Mouse (Mus musculus) embryo, embryonic 9.5 days (tissue): ENCODE measurements around the gene Atp8a2.

Source experiments
- DNase-seq: peaks from one replicate; pipeline ENCODE4 v3.0.0-alpha.2; 2017; ENCODE audit errors: extremely low spot score

The Atp8a2 gene

GRCm38 (mm10) chr14:60152373-60152772 is 44.6 kb downstream of the Atp8a2 start:
- no peak for DNase-seq

GRCm38 (mm10) chr14:60148893-60149292 is 48.1 kb downstream of the Atp8a2 start:
- no peak for DNase-seq

DNA sequence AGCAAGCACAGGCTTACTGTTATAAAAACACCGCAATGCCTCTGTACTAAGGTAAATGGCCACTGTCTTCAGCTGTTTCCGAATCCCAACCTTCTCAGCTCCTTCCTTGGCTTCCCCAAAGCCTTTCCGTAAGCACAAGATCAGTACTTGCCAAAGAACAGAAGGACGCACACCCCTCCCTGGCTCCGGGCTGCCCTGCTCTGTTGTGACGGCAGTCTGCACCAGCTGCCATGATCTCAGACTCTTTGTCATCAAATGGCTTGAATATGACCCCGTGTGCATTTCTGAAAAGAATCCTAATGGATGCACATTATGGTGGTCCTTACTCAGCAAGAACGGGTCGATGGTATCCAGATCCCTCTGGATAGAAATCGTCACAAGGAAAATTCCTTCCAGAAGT is 53.7 kb downstream of the Atp8a2 start:
- no peak for DNase-seq

DNA sequence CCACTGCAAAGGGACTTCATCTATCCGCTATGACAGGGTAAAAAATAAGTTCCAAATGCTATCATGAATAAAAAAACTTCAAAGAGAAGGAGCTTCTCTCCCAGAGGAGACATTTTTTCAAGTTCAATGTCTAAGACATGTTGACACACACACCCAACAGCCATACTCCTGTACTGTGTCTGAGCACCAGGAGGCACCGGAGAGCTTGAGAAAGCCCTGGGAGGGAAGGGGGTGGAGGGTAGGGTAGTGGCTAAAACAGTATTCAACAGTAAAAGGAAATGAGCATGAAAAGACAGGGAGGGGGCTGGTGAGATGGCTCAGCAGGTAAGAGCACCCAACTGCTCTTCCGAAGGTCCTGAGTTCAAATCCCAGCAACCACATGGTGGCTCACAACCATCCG is 58.6 kb downstream of the Atp8a2 start:
- DNase-seq = no peak

GRCm38 (mm10) chr14:60137812-60138211 is 59.2 kb downstream of the Atp8a2 start:
- no peak for DNase-seq

- DNase-seq = no peak
Measured at GRCm38 (mm10) chr14:60135801-60136200, 61.2 kb downstream of the Atp8a2 start.

DNA sequence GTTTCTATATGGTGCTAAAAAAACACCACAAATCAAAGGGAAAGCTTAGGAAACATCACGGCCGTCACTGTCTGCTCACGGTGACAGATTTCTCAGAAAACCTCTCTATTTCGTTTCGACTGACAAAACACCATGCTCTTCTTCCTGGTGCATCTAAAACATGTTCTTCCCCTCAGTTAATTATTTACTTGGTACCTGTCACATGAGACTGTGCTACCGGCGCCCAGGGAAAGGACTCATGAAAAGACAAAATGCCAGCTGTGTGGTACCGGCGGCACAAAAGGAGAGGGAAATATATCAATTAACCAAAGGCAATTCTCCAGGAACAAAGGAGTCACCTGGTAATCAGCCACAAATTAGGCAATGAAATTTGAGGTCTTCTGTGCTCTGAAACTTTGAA is 62.3 kb downstream of the Atp8a2 start:
- DNase-seq = no peak

DNA sequence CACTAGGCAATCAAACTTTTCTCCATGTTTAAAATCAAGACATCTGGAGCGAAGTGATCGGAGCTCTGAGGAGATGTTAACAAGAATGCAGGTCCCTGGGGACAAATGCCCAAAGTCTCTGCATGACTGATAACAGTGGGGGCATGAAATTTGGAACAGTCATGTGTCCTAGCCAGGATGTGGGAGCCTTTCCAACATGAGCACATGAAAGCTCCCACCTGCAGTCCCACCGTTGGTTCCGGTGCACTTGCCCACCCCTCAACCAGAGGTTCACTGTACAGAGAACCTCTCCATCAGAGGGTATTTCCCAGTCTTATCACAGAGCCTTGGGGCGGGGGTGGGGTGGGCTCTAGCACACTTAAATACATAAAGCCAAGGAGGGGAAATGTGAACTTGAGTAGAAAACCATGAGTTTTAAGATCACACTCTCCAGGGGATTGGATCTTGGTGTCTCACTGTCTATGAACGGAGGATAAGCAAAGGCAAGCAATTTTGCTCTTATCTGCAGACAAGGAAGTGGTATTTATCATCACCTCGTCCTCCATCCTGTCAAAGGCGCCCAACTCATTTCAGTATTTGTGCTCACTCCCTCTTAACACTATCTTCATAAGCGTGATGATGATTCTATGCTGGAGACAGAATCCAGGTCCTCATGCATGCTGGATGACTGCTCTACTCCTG is 65.6 kb downstream of the Atp8a2 start:
- DNase-seq = no peak

- DNase-seq = no peak
Measured at GRCm38 (mm10) chr14:60129564-60129963, 67.4 kb downstream of the Atp8a2 start.

- no peak for DNase-seq
Measured at GRCm38 (mm10) chr14:60125202-60125601, 71.8 kb downstream of the Atp8a2 start.

DNA sequence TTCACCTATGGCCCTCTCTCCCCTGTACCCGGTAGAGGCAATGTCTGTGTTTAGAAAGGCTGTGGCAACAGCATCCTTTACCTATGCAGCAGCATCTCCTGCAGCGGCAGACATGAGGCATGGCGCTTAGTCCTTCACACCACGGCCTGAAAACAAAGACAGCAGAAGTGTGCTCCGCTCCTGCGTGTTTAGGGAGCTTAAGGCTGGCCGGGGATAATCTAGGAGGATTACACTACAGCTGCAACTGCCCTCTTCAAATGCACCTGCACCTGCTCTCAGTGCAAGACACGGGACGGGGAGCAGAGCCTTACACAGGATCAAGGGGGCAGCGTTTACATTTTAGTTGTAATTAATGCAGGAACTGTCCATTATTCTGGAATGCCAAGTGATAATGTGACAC is 75.4 kb downstream of the Atp8a2 start:
- no peak for DNase-seq

DNA sequence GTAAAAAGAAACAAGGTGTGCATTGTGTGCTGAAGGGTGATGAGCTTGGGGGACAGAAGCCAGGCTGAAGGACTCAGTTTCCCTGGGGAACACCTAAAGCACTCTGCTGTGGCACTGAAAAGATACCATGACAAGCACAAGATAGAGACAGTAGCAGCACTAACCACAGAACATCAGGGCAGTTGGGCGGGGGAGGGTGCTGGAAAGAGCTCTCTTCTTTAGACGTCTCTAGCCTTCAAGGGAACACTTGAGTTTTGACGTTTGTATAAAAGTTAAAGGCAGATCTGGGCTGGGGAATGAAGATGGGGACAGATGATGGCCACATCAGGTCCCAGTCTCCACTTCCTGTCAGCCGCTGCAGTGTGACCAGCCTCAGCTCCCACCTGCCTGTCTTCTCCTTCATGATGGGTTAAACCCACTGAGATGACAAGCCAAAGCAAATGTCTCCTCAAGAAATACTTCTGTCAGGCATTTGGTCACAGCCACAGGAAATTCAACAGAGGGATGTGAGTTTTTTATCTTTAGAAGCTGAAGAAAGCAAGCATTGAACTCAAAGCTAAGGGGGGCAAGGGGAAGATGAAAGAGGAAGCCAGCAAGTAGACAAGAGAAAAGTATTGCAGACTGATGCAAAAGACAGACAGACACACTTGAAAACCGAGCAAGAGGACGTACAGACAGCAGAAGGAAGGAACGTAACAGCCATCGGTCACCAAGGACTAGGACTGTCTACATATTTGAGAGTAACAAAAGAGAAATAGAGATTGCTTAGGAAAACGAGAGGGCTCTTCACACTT is 79.0 kb downstream of the Atp8a2 start:
- no peak for DNase-seq

DNA sequence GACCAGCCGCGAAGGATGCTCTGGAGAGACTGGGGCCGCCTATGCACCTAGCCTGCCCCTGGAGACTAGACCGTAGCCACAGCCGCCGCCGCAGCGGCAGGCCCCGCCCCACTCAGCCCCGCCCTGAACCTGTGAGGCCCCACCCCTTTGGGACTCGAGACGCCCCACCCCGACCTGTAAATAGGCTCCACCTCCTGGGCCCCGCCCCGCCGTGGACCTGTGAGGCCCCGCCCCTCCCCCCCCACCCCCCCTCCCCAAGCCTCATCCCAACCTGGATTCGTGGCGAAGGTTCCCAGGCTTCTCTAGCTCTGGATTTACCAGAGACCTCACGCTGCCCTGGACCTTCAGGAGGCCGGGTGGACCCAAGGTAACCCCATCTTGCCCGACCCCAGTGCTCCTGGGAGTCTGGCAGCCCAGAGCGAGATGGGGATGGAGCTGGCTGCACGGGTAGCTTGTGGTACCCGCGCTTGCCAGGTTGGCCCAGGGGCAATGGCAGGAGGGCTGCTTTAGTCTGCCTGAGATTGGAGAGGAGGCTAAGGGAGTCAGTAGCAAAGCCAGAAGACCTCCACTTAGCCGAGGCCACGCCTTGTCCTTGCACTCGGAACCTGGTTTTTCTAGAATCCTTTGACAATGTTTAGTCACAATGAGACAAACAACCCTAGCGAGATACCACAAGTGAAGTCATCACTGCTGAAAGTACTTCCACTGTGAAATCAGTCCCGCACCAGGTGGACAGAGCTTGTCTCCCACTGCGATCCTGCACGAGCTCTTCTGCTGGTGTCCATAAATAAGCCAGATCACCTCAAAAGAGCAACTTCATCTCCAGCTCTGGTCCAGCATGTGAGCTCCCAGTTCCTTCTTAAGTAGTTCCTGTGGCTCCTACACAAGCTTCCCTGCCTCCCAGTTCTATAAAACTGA is 109.9 kb downstream of the Atp8a2 start:
- peak; percentile 84 for DNase-seq

DNA sequence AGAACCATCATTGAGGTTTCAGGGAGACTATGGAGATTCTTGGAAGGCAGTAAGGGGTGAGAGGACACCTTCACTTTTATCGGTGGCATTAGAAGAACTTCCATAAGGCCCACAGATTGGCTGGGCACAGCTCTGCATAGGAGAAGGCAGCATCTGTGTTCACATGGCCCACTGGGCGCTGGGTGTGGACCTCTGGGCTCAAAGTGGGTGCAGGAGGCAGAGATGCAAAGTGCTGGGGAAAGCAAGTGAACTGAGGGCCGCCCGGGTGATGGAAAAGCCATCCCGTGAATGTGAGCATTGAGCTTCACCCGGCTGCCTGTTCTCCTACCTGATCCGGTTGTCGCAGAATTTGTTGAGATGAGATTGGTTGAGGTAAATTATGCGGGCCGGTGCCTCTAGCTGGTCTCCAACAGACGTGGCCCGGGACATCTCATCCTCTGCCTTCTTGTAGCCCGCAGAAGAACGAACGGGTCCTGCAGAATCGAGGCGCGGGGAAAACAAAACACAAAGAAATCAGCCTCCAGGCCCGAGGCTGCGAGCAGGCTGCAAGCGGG is 110.6 kb downstream of the Atp8a2 start:
- no peak for DNase-seq

DNA sequence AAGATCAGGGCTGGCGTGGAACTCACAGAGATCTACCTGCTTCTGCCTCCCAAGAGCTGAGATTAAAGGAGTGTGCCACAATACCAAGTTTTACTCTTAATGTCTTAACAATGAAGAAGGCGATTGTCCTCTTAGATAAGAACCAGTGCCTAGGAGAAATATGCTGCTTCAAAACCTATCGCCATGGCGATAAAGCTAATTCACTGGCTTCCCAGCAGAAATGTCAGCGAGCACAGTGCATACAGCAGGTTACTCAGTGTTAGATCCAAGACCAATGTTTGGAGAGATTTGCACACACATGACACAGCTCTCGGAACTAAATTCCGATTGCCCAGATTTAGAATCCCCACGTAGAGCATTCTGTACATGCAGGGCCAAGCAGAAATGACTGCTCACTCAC is 114.2 kb downstream of the Atp8a2 start:
- DNase-seq = no peak

DNA sequence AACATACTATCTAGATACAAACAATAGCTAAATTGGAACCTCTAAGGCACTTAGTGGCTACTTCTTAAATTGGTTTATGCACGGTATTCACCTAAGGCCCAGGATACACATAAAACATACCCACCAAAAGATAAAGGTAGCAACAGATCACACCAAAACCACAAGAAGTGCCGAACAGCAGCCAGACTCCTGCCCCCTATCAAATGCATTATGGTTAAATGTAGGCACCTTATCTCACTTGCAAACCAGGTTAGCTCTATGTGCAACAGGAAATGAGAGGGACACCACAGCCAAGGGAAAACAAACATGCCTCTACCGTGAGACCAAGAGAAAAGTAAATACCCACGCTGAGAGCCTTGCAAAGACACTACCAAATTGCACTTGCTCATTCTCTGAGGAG is 124.5 kb downstream of the Atp8a2 start:
- no peak for DNase-seq

- DNase-seq = no peak
Measured at GRCm38 (mm10) chr14:60065186-60065585, 131.8 kb downstream of the Atp8a2 start.

DNA sequence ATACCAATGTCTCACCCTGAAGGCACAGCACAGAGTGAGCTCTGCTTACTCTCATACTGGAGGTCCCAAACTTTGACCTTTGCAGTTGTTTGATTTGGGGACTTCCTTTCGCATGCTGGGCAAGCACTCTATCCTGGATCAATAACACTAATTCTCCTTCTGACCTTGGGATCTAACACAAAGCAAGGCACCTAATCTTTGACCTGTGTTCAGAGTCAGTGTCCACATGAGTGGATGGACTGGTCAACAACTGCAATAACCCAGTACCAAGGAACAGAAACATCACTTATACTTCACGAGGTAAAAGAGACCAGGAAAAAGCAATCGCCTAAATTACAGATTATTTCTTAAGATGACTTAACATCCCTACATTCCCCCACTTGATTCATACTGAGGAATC is 136.0 kb downstream of the Atp8a2 start:
- no peak for DNase-seq

- DNase-seq = no peak
Measured at GRCm38 (mm10) chr14:60058867-60059266, 138.1 kb downstream of the Atp8a2 start.

- no peak for DNase-seq
Measured at GRCm38 (mm10) chr14:60055231-60055630, 141.7 kb downstream of the Atp8a2 start.

DNA sequence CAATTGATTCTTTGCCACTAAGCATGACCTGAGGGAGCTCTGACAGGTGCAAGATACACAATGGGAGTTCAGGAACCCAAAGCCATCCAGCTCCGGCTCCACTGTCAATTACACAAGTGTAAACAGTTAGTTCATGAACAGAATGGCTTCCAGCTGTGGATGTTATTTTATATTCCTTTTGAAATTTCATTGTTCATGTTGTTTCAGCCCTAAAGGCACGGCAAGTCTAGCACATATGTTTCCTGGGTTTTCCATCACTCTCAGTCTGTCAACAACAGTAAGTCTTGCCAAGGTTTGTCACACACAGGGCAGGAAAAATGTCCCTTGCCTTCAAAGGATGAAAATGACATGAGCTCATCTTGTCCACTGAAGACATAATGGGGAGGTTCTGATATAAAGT is 166.3 kb downstream of the Atp8a2 start:
- no peak for DNase-seq

DNA sequence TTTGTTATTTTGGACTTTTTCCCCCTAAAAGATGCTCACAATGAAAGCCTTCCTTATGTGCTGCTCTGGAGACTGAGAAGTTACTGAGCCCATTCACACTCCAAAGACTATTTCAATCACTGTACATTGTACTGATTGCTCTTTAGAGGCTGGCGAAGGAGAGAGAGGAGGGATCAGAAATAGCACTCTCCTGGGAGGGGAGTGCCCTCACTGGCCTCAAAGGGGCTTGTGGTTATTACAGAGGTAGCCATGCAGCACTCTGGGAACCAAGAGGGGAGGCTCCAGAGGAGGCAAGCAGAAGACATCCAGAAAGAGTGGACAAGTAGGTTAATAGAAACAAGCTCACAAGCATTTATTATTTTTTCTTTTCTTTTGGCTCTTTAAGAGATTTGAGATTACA is 169.8 kb downstream of the Atp8a2 start:
- no peak for DNase-seq
